Mouse (Mus musculus) layer of hippocampus, postnatal 14 days (tissue): ENCODE data around the gene 2200002D01Rik. TPM values are rescaled to one million over a fixed set of nuclear protein-coding genes. Genes with fewer than 3 reads are reported as not detected.

Experiments
- total RNA-seq, 2 experiments: library from RNA; stranded (reverse); gene quantifications; 2 replicates each; pipeline ENCODE4 v1.2.3; 2021

2200002D01Rik gene
- total RNA-seq, 2 experiments from 2014 or later = not detected

Other genes with a start within 250 kb of the 2200002D01Rik start
- gene Ryr1, start 123.3 kb downstream of the 2200002D01Rik start, total RNA-seq = 10 to 100 TPM in 1 of 2 experiments, 1 to 10 TPM in 1; 9.3 to 12.2 TPM
- gene Rasgrp4, start 113.6 kb downstream of the 2200002D01Rik start, total RNA-seq = 1 to 10 TPM; 1.1 to 1.5 TPM
- 10 to 100 TPM; 29.4 to 32.7 TPM for gene Fam98c, start 92.2 kb downstream of the 2200002D01Rik start, total RNA-seq
- gene Ggn, start 78.3 kb downstream of the 2200002D01Rik start, total RNA-seq = 1 to 10 TPM; 1.2 to 1.3 TPM
- 10 to 100 TPM; 42.3 to 52.3 TPM for gene Spred3, start 78.1 kb downstream of the 2200002D01Rik start, total RNA-seq
- gene Psmd8, start 67.8 kb downstream of the 2200002D01Rik start, total RNA-seq = 100 to 1,000 TPM; 153 to 169 TPM
- 1 to 10 TPM; 1.6 to 1.8 TPM for gene Catsperg1, start 34.4 kb downstream of the 2200002D01Rik start, total RNA-seq
- 1 to 10 TPM; 2.9 to 3.8 TPM for gene Kcnk6, start 16.0 kb downstream of the 2200002D01Rik start, total RNA-seq
- gene Yif1b, start 10.1 kb downstream of the 2200002D01Rik start, total RNA-seq = 10 to 100 TPM; 42.3 to 49.5 TPM
- 10 to 100 TPM; 16.0 to 27.0 TPM for gene Spint2, start 33.4 kb upstream of the 2200002D01Rik start, total RNA-seq
- gene Ppp1r14a, start 40.8 kb upstream of the 2200002D01Rik start, total RNA-seq = 10 to 100 TPM; 10.8 to 11.0 TPM
- gene Dpf1, start 55.5 kb upstream of the 2200002D01Rik start, total RNA-seq = 100 to 1,000 TPM in 1 of 2 experiments, 10 to 100 TPM in 1; 96.1 to 111 TPM